Mouse (Mus musculus): ENCODE measurements around the gene Thrb. TPM values are rescaled to one million over a fixed set of nuclear protein-coding genes. Genes with fewer than 3 reads are reported as not detected.

Thrb gene
- polyA plus RNA-seq, 1 experiment from 2014 or later = 2.0 TPM

DNA sequence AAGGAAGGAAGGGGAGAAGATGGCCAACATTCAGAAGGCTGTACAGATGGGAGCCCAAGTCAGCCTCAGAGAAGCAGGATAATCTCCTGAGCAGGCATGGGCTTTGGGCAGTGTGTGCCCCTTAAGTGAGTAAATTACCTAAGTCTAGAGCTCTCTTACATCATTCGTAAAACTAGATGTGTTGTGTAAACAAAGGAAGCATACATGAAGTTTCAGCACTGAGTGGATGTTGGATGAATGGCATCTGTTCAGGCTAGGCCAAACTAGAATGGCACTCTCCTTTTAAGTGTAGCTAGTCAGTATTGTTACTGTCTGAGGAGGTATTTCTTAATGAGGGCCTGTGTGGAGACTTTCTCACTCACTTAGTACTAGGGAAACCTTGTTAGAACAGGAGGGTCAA, 66.8 kb downstream of the Thrb start:
- Histone ChIP-seq H3K9ac (ENCODE audit: low read length) (no peak overlapping the region), H3K4me3 (ENCODE audit: low read depth, low read length) (no peak overlapping the region), H3K4me2 (ENCODE audit: low read length) (no peak overlapping the region), H3K27me3 (replicated peaks; ENCODE audit: control insufficient read depth, insufficient read depth, low read length) (no peaks in the 10 kb centered on the region), H3K27ac (ENCODE audit: low read depth) (no peak overlapping the region), H3K36me3 (ENCODE audit: control insufficient read depth, insufficient read depth, low read length) (no peaks in the 10 kb centered on the region), H3K4me1 (replicated peaks; ENCODE audit: control insufficient read depth, insufficient read depth, low read length) (no peaks in the 10 kb centered on the region), H3K9me3 (ENCODE audit: control insufficient read depth, low read length) (no peaks in the 10 kb centered on the region)
- no peak for DNase-seq (ENCODE audit: low spot score)
- ATAC-seq (replicated peaks; ENCODE audit: low FRiP score, low TSS enrichment, low read depth) = no peak
- 22% methylated on average over 1 of the region's 1 CpGs for WGBS

DNA sequence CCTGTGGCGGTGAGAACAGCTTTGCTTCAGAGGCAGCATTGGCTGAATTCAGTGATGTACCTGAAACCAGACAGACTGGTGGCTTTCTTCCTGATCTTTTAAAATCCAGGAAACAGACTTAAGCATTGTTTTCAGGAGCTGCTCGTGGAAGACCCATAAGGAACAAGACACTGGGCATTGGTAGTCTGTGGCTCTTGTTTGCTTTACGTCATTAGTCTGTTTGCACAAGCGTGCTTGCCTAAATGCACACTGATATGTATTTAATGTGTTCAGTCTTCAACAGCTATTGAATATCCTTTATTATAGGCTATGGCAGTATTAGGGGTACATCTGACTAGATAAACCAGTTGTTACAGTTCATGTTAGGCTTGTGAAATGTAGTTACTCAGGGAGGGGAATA, 67.8 kb downstream of the Thrb start:
- H3K9me3 ChIP-seq (ENCODE audit: control insufficient read depth, low read length) = no peaks in the 10 kb centered on the region

GRCm38 (mm10) chr14:17728889-17729288, 68.8 kb downstream of the Thrb start:
- no peak overlapping the region for H3K9ac ChIP-seq (ENCODE audit: low read length)
- H3K27ac ChIP-seq (ENCODE audit: low read depth) = no peak overlapping the region
- no peaks in the 10 kb centered on the region for H3K9me3 ChIP-seq (ENCODE audit: control insufficient read depth, low read length)
- 88% methylated on average over 2 of the region's 2 CpGs for WGBS
- H3K4me3 ChIP-seq (ENCODE audit: low read depth, low read length) = no peak overlapping the region
- H3K36me3 ChIP-seq (ENCODE audit: control insufficient read depth, insufficient read depth, low read length) = no peaks in the 10 kb centered on the region
- DNase-seq (ENCODE audit: low spot score) (no peak), ATAC-seq (replicated peaks; ENCODE audit: low FRiP score, low TSS enrichment, low read depth) (no peak)
- H3K4me1 ChIP-seq (replicated peaks; ENCODE audit: control insufficient read depth, insufficient read depth, low read length) = no peaks in the 10 kb centered on the region
- H3K4me2 ChIP-seq (ENCODE audit: low read length) = no peak overlapping the region
- no peaks in the 10 kb centered on the region for H3K27me3 ChIP-seq (replicated peaks; ENCODE audit: control insufficient read depth, insufficient read depth, low read length)

More for the DNA sequence above, 67.8 kb downstream of the Thrb start:
- Histone ChIP-seq H3K4me3 (ENCODE audit: low read depth, low read length) (no peak overlapping the region), H3K27me3 (replicated peaks; ENCODE audit: control insufficient read depth, insufficient read depth, low read length) (no peaks in the 10 kb centered on the region), H3K9ac (ENCODE audit: low read length) (no peak overlapping the region), H3K36me3 (ENCODE audit: control insufficient read depth, insufficient read depth, low read length) (no peaks in the 10 kb centered on the region), H3K4me2 (ENCODE audit: low read length) (no peak overlapping the region), H3K4me1 (replicated peaks; ENCODE audit: control insufficient read depth, insufficient read depth, low read length) (no peaks in the 10 kb centered on the region), H3K27ac (ENCODE audit: low read depth) (no peak overlapping the region)
- no peak for DNase-seq (ENCODE audit: low spot score)
- no peak for ATAC-seq (replicated peaks; ENCODE audit: low FRiP score, low TSS enrichment, low read depth)
- WGBS = 72% methylated on average over 4 of the region's 4 CpGs

- WGBS = 16% methylated on average over 2 of the region's 2 CpGs
Measured at GRCm38 (mm10) chr14:17731020-17731419, 71.0 kb downstream of the Thrb start.

GRCm38 (mm10) chr14:17733077-17733778, 73.2 kb downstream of the Thrb start:
- H3K9me3 ChIP-seq (ENCODE audit: control insufficient read depth, low read length) = no peaks in the 10 kb centered on the region
- no peak for DNase-seq (ENCODE audit: low spot score)
- H3K36me3 ChIP-seq (ENCODE audit: control insufficient read depth, insufficient read depth, low read length) = no peaks in the 10 kb centered on the region
- WGBS = 86% methylated on average over 2 of the region's 2 CpGs
- no peaks in the 10 kb centered on the region for H3K4me1 ChIP-seq (replicated peaks; ENCODE audit: control insufficient read depth, insufficient read depth, low read length)
- H3K27ac ChIP-seq (ENCODE audit: low read depth) = no peak overlapping the region
- ATAC-seq (replicated peaks; ENCODE audit: low FRiP score, low TSS enrichment, low read depth) = no peak
- H3K4me2 ChIP-seq (ENCODE audit: low read length) = no peak overlapping the region
- H3K27me3 ChIP-seq (replicated peaks; ENCODE audit: control insufficient read depth, insufficient read depth, low read length) = no peaks in the 10 kb centered on the region
- H3K9ac ChIP-seq (ENCODE audit: low read length) = no peak overlapping the region
- no peak overlapping the region for H3K4me3 ChIP-seq (ENCODE audit: low read depth, low read length)

More at GRCm38 (mm10) chr14:17731020-17731419, 71.0 kb downstream of the Thrb start:
- no peak for ATAC-seq (replicated peaks; ENCODE audit: low FRiP score, low TSS enrichment, low read depth)
- no peak overlapping the region for H3K27ac ChIP-seq (ENCODE audit: low read depth)
- no peak for DNase-seq (ENCODE audit: low spot score)
- H3K27me3 ChIP-seq (replicated peaks; ENCODE audit: control insufficient read depth, insufficient read depth, low read length) = no peaks in the 10 kb centered on the region
- H3K9ac ChIP-seq (ENCODE audit: low read length) = no peak overlapping the region
- H3K4me1 ChIP-seq (replicated peaks; ENCODE audit: control insufficient read depth, insufficient read depth, low read length) = no peaks in the 10 kb centered on the region
- no peak overlapping the region for H3K4me2 ChIP-seq (ENCODE audit: low read length)
- no peak overlapping the region for H3K4me3 ChIP-seq (ENCODE audit: low read depth, low read length)
- H3K36me3 ChIP-seq (ENCODE audit: control insufficient read depth, insufficient read depth, low read length) = no peaks in the 10 kb centered on the region
- H3K9me3 ChIP-seq (ENCODE audit: control insufficient read depth, low read length) = no peaks in the 10 kb centered on the region

DNA sequence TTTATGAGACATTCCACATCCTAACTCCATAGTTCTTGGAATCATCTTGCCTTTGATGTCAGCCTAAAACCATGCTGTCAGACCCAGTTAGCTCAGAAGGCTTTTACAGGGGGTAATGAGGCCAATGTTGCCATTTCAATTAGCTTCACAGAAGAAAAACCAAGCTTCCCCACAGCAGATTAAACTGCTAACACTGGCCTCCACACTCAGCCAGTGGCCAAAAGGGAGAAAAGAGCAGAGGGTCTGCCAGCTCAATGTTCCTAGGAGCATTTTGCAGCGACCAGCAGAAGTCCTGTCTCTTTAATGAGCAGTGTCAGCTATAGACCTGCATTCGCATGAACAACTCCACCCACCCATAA, 73.7 kb downstream of the Thrb start:
- 77% methylated on average over 2 of the region's 2 CpGs for WGBS
- ATAC-seq (replicated peaks; ENCODE audit: low FRiP score, low TSS enrichment, low read depth) = no peak
- no peaks in the 10 kb centered on the region for H3K9me3 ChIP-seq (ENCODE audit: control insufficient read depth, low read length)
- H3K27ac ChIP-seq (ENCODE audit: low read depth) = no peak overlapping the region
- H3K9ac ChIP-seq (ENCODE audit: low read length) = no peak overlapping the region
- no peaks in the 10 kb centered on the region for H3K27me3 ChIP-seq (replicated peaks; ENCODE audit: control insufficient read depth, insufficient read depth, low read length)
- no peak overlapping the region for H3K4me2 ChIP-seq (ENCODE audit: low read length)
- no peaks in the 10 kb centered on the region for H3K36me3 ChIP-seq (ENCODE audit: control insufficient read depth, insufficient read depth, low read length)
- no peak overlapping the region for H3K4me3 ChIP-seq (ENCODE audit: low read depth, low read length)
- DNase-seq (ENCODE audit: low spot score) = no peak
- no peaks in the 10 kb centered on the region for H3K4me1 ChIP-seq (replicated peaks; ENCODE audit: control insufficient read depth, insufficient read depth, low read length)

DNA sequence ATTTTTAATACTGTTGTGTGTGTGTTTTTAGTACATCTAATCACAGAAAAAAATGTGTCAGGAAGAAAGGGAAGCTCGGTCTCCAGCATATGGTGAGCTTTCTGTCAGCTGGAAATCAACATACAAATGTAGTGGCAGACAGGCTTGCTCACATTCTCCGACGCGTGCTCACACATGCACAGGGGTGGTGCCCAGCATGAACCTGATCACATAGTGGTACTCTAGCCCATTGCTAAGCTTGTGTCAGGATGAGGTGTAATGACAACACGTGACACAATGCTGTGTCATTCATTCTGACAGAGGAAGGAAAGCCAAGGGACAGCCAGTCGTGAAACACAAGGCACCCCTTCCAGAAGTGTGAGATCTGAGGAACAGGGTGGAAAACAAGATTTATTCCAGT, 75.4 kb downstream of the Thrb start:
- no peak overlapping the region for H3K9ac ChIP-seq (ENCODE audit: low read length)
- H3K36me3 ChIP-seq (ENCODE audit: control insufficient read depth, insufficient read depth, low read length) = no peaks in the 10 kb centered on the region
- no peak overlapping the region for H3K4me3 ChIP-seq (ENCODE audit: low read depth, low read length)
- H3K4me2 ChIP-seq (ENCODE audit: low read length) = no peak overlapping the region
- ATAC-seq (replicated peaks; ENCODE audit: low FRiP score, low TSS enrichment, low read depth) = no peak
- no peak for DNase-seq (ENCODE audit: low spot score)
- 80% methylated on average over 6 of the region's 6 CpGs for WGBS
- H3K27ac ChIP-seq (ENCODE audit: low read depth) = no peak overlapping the region
- no peaks in the 10 kb centered on the region for H3K9me3 ChIP-seq (ENCODE audit: control insufficient read depth, low read length)
- H3K27me3 ChIP-seq (replicated peaks; ENCODE audit: control insufficient read depth, insufficient read depth, low read length) = no peaks in the 10 kb centered on the region
- no peaks in the 10 kb centered on the region for H3K4me1 ChIP-seq (replicated peaks; ENCODE audit: control insufficient read depth, insufficient read depth, low read length)

DNA sequence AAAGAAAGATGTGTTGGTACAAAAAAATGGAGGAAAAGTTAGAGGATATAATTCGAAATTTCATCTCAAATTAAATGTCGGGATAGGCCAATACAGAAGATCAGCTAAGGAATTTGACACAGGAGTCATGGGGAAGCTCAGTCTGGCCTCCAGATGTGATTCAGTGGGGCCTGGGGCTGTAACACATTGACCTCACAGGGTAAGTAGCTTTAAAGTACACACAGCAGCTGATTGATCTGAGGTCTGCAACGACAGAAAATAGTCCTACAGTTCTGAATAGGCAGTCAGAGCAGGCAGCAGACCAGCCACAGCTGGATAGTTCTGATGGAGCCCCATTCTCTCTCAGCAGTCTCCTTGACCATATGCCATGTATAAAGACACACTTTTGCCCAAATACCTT, 80.8 kb downstream of the Thrb start:
- ATAC-seq (replicated peaks; ENCODE audit: low FRiP score, low TSS enrichment, low read depth) (no peak), DNase-seq (ENCODE audit: low spot score) (no peak)
- no peak overlapping the region for H3K4me2 ChIP-seq (ENCODE audit: low read length)
- H3K27me3 ChIP-seq (replicated peaks; ENCODE audit: control insufficient read depth, insufficient read depth, low read length) = no peaks in the 10 kb centered on the region
- no peak overlapping the region for H3K4me3 ChIP-seq (ENCODE audit: low read depth, low read length)
- 28% methylated on average over 3 of the region's 3 CpGs for WGBS
- H3K27ac ChIP-seq (ENCODE audit: low read depth) = no peak overlapping the region
- H3K9ac ChIP-seq (ENCODE audit: low read length) = no peak overlapping the region
- H3K9me3 ChIP-seq (ENCODE audit: control insufficient read depth, low read length) = no peaks in the 10 kb centered on the region
- no peaks in the 10 kb centered on the region for H3K36me3 ChIP-seq (ENCODE audit: control insufficient read depth, insufficient read depth, low read length)
- H3K4me1 ChIP-seq (replicated peaks; ENCODE audit: control insufficient read depth, insufficient read depth, low read length) = 0 out of 2 replicates have a peak, but pooled peaks cover 5% of the 10 kb centered on the region

GRCm38 (mm10) chr14:17742264-17742663, 82.2 kb downstream of the Thrb start:
- Histone ChIP-seq H3K9me3 (ENCODE audit: control insufficient read depth, low read length) (no peaks in the 10 kb centered on the region), H3K9ac (ENCODE audit: low read length) (no peak overlapping the region), H3K4me2 (ENCODE audit: low read length) (no peak overlapping the region), H3K4me1 (replicated peaks; ENCODE audit: control insufficient read depth, insufficient read depth, low read length) (0 out of 2 replicates have a peak, but pooled peaks cover 5% of the 10 kb centered on the region), H3K27me3 (replicated peaks; ENCODE audit: control insufficient read depth, insufficient read depth, low read length) (no peaks in the 10 kb centered on the region), H3K27ac (ENCODE audit: low read depth) (no peak overlapping the region), H3K4me3 (ENCODE audit: low read depth, low read length) (no peak overlapping the region), H3K36me3 (ENCODE audit: control insufficient read depth, insufficient read depth, low read length) (no peaks in the 10 kb centered on the region)
- ATAC-seq (replicated peaks; ENCODE audit: low FRiP score, low TSS enrichment, low read depth) = no peak; the same call in 1 of the 2 replicates
- WGBS = 48% methylated on average over 2 of the region's 2 CpGs
- DNase-seq (ENCODE audit: low spot score) = no peak
